Mouse (Mus musculus): ENCODE data around the gene Wdr53.
"Not testable (repeated sequence)": the region's sequence is repeated elsewhere in the genome, so short reads cannot be mapped to it uniquely, and the experiment has no call there.

Wdr53 gene

GRCm38 (mm10) chr16:32246952-32247370 is at the start of gene Wdr53, which contains the start of gene Fbxo45:
TSS of gene Wdr53 (plus strand) at chr16:32247227.
TSS of gene Fbxo45 (minus strand) at chr16:32247158.
- peak; percentile 95 for DNase-seq (ENCODE audit: low spot score)

GRCm38 (mm10) chr16:32200256-32201003 is 46.6 kb upstream of the Wdr53 start:
- DNase-seq (ENCODE audit: low spot score), result peak; percentile 73

- DNase-seq (ENCODE audit: low spot score), result no peak
Measured at GRCm38 (mm10) chr16:32201004-32201325, 46.1 kb upstream of the Wdr53 start.

- no peak for DNase-seq (ENCODE audit: low spot score)
Measured at GRCm38 (mm10) chr16:32202681-32203080, 44.3 kb upstream of the Wdr53 start.

- no peak for DNase-seq (ENCODE audit: low spot score)
Measured at GRCm38 (mm10) chr16:32204902-32205301, 42.1 kb upstream of the Wdr53 start.

GRCm38 (mm10) chr16:32214156-32214555 is 32.9 kb upstream of the Wdr53 start:
- no peak for DNase-seq (ENCODE audit: low spot score)

GRCm38 (mm10) chr16:32214804-32215576 is 32.0 kb upstream of the Wdr53 start:
- DNase-seq (ENCODE audit: low spot score), result no peak

GRCm38 (mm10) chr16:32221803-32222202 is 25.2 kb upstream of the Wdr53 start:
- no peak for DNase-seq (ENCODE audit: low spot score)

- DNase-seq (ENCODE audit: low spot score), result no peak
Measured at GRCm38 (mm10) chr16:32222399-32222798, 24.6 kb upstream of the Wdr53 start.

- not testable (repeated sequence) for DNase-seq (ENCODE audit: low spot score)
Measured at GRCm38 (mm10) chr16:32232050-32232449, 15.0 kb upstream of the Wdr53 start.

GRCm38 (mm10) chr16:32237930-32238680 is 8.9 kb upstream of the Wdr53 start:
- DNase-seq (ENCODE audit: low spot score), result no peak

- DNase-seq (ENCODE audit: low spot score), result no peak
Measured at GRCm38 (mm10) chr16:32239428-32240312, 7.4 kb upstream of the Wdr53 start.

GRCm38 (mm10) chr16:32243901-32244300 is 3.1 kb upstream of the Wdr53 start:
- DNase-seq (ENCODE audit: low spot score), result no peak

GRCm38 (mm10) chr16:32246351-32246791 is 656 bp upstream of the Wdr53 start:
- DNase-seq (ENCODE audit: low spot score), result peak; percentile 66

GRCm38 (mm10) chr16:32264225-32264624 is 17.2 kb downstream of the Wdr53 start:
- not testable (repeated sequence) for DNase-seq (ENCODE audit: low spot score)

GRCm38 (mm10) chr16:32271291-32271690 is 24.3 kb downstream of the Wdr53 start, which contains the start of gene Smco1:
TSS of gene Smco1 (plus strand) at chr16:32271468.
- no peak for DNase-seq (ENCODE audit: low spot score)

GRCm38 (mm10) chr16:32273338-32273737 is 26.3 kb downstream of the Wdr53 start:
- DNase-seq (ENCODE audit: low spot score), result no peak

- no peak for DNase-seq (ENCODE audit: low spot score)
Measured at GRCm38 (mm10) chr16:32275041-32275440, 28.0 kb downstream of the Wdr53 start.

- no peak for DNase-seq (ENCODE audit: low spot score)
Measured at GRCm38 (mm10) chr16:32275830-32276229, 28.8 kb downstream of the Wdr53 start.

GRCm38 (mm10) chr16:32277308-32278256 is 30.6 kb downstream of the Wdr53 start, which contains the start of gene Rnf168:
TSS of gene Rnf168 (plus strand) at chr16:32277459.
- DNase-seq (ENCODE audit: low spot score), result peak; percentile 95
